Mouse (Mus musculus) right cerebral cortex, adult 18-20 months (tissue): ENCODE results near the gene S100a7a.

Experiments
- DNase-seq: peaks from one replicate; pipeline ENCODE4 v3.0.0; 2022; ENCODE audit warnings: mixed read lengths

The S100a7a gene

GRCm38 (mm10) chr3:90629298-90629697 is 24.5 kb upstream of the S100a7a start:
- DNase-seq, result no peak

GRCm38 (mm10) chr3:90631984-90632383 is 21.8 kb upstream of the S100a7a start:
- DNase-seq, result no peak

- no peak for DNase-seq
Observed at GRCm38 (mm10) chr3:90638511-90639275, 15.1 kb upstream of the S100a7a start.

GRCm38 (mm10) chr3:90639511-90640154 is 14.2 kb upstream of the S100a7a start:
- no peak for DNase-seq

- no peak for DNase-seq
Observed at GRCm38 (mm10) chr3:90640981-90641380, 12.8 kb upstream of the S100a7a start.

- peak; percentile 33 for DNase-seq
Observed at GRCm38 (mm10) chr3:90644220-90644619, 9.6 kb upstream of the S100a7a start.

- DNase-seq, result no peak
Observed at GRCm38 (mm10) chr3:90647291-90647690, 6.5 kb upstream of the S100a7a start.

GRCm38 (mm10) chr3:90648981-90649380 is 4.8 kb upstream of the S100a7a start:
- peak; percentile 42 for DNase-seq

- no peak for DNase-seq
Observed at GRCm38 (mm10) chr3:90649832-90650231, 4.0 kb upstream of the S100a7a start.

- peak; percentile 82 for DNase-seq
Observed at GRCm38 (mm10) chr3:90652878-90653508, 824 bp upstream of the S100a7a start.

GRCm38 (mm10) chr3:90657405-90657804 is 3.6 kb downstream of the S100a7a start:
- no peak for DNase-seq

- DNase-seq, result no peak
Observed at GRCm38 (mm10) chr3:90659364-90660044, 5.7 kb downstream of the S100a7a start.

- no peak for DNase-seq
Observed at GRCm38 (mm10) chr3:90664219-90664618, 10.4 kb downstream of the S100a7a start.

GRCm38 (mm10) chr3:90668846-90669245 is 15.0 kb downstream of the S100a7a start, which contains the start of gene S100a8:
Gene S100a8, plus strand, starts transcription at chr3:90668978.
- no peak for DNase-seq

- no peak for DNase-seq
Observed at GRCm38 (mm10) chr3:90678656-90679055, 24.8 kb downstream of the S100a7a start.

GRCm38 (mm10) chr3:90683929-90684328 is 30.1 kb downstream of the S100a7a start:
- no peak for DNase-seq

GRCm38 (mm10) chr3:90686835-90687234 is 33.0 kb downstream of the S100a7a start:
- DNase-seq, result no peak

- DNase-seq, result no peak
Observed at GRCm38 (mm10) chr3:90693496-90693895, 39.7 kb downstream of the S100a7a start.

GRCm38 (mm10) chr3:90695613-90696012 is 41.8 kb downstream of the S100a7a start, which contains the start of gene S100a9:
Gene S100a9, minus strand, starts transcription at chr3:90695721.
- DNase-seq, result no peak

- DNase-seq, result no peak
Observed at GRCm38 (mm10) chr3:90702244-90702643, 48.4 kb downstream of the S100a7a start.
